Mouse (Mus musculus): ENCODE measurements around the gene Tmem132b. TPM values are rescaled to one million over a fixed set of nuclear protein-coding genes. Genes with fewer than 3 reads are reported as not detected.

Tmem132b gene
- total and polyA plus RNA-seq, 3 experiments, result not detected

DNA sequence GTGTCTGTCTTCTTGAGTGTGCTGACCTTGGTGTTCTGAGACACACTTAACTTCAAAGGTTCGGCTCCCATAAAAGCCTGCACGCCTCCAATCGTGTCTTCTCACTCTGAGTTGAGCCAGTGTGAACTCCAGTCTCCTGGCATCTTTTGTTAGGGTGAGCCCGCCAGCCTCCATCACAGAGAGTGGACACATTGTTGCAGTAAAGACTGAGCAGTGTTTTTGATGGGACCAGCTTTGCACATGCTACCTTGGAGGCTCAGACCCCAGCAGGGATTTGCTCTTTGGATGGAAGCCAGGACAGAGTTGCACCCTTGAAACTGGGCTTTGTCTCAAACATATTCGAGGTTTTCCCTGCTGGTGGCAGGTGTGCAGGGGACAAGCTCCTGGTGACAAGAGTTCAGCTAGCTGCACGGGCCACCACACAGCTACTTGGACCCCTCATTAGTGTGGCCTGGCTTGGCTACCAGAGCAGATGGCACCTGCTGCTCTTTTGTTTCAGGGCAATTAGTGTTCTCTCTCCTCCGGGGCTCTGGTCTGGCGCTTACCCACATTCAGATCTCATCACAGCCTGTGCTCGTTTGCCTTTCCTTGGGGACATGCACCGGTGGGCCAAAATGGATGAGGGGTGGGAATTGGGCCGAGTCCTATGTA is 154.2 kb downstream of the Tmem132b start:
- in situ Hi-C loops (cut with MboI; ENCODE audit: low pct_ligation_motif_present, low pct_unique_long_range_greater_than_20kb, low sequenced_read_pairs) (no loop called here), dilution Hi-C loops (cut with MboI; ENCODE audit: extremely low pct_ligation_motif_present, extremely low pct_unique_long_range_greater_than_20kb, low sequenced_read_pairs) (no loop called here)
- Histone ChIP-seq H3K4me1 (ENCODE audit: control insufficient read depth in 1 of 2, insufficient read depth in 2 of 2) (no peaks in the 10 kb centered on the region), H3K27me3 (replicated peaks) (no peaks in the 10 kb centered on the region), H3K9me3 (replicated peaks; ENCODE audit: low read length) (peaks cover 79% of the 10 kb centered on the region), H3K9ac (ENCODE audit: insufficient read depth, low read depth) (no peak overlapping the region), H3K4me2 (ENCODE audit: insufficient read depth, low read depth, poor library complexity, severe bottlenecking) (no peak overlapping the region), H3K79me2 (replicated peaks; ENCODE audit: control insufficient read depth, extremely low read depth, insufficient read depth, poor library complexity, severe bottlenecking) (no peaks in the 10 kb centered on the region), H3K27ac (ENCODE audit: insufficient read depth, low read depth) (no peak overlapping the region), H3K36me3 (replicated peaks in 1 of 2; ENCODE audit: control insufficient read depth in 1 of 2, insufficient read depth in 1 of 2, low read length in 1 of 2) (no peaks in the 10 kb centered on the region), H3K4me3 (replicated peaks in 1 of 3; ENCODE audit: low read depth in 2 of 3, low read length in 2 of 3, poor library complexity in 1 of 3) (no peak overlapping the region)
- DNase-seq (ENCODE audit: extremely low read depth), result no peak
- TF ChIP-seq ZMIZ1 (IDR thresholded peaks at IDR 0.05; ENCODE audit: low read depth, low read length) (no peak), MAX (IDR thresholded peaks at IDR 0.05; ENCODE audit: low read length) (no peak), MAZ (IDR thresholded peaks at IDR 0.05; ENCODE audit: low read depth, low read length) (no peak), POLR2AphosphoS2 (IDR thresholded peaks at IDR 0.05; ENCODE audit: low read depth, low read length) (no peak), ELF1 (IDR thresholded peaks at IDR 0.05; ENCODE audit: low read depth, low read length) (no peak), RAD21 (IDR thresholded peaks at IDR 0.05; ENCODE audit: low read depth, low read length) (no peak), JUN (IDR thresholded peaks at IDR 0.05; ENCODE audit: insufficient read depth, low read depth, low read length) (no peak), ZNF384 (IDR thresholded peaks at IDR 0.05; ENCODE audit: low read depth, low read length) (no peak), ETS1 (conservative IDR thresholded peaks at IDR 0.05; ENCODE audit: low read depth, low read length) (no peak)

DNA sequence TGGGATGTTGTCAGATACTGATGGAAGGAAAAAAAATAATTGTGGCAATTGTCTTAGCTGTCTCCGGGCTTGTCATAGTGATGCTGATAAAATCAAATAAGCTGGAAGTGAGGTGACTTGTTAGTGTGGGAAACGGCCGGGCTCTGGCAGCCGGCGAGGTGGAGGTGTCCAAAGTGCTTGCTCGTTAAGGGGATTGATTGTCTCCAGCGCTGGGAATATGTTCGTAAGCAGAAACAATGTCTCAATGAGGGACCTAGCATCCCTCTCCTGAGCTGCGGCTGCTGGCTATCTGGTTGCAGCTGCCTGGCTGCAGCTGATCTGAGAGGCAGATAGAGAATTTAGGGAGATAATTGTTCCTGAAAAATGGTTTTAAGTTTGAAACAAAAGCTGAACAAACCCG is 161.0 kb downstream of the Tmem132b start:
- no peaks in the 10 kb centered on the region for H3K36me3 ChIP-seq (replicated peaks in 1 of 2; ENCODE audit: control insufficient read depth in 1 of 2, insufficient read depth in 1 of 2, low read length in 1 of 2)
- dilution Hi-C loops (cut with MboI; ENCODE audit: extremely low pct_ligation_motif_present, extremely low pct_unique_long_range_greater_than_20kb, low sequenced_read_pairs) (no loop called here), in situ Hi-C loops (cut with MboI; ENCODE audit: low pct_ligation_motif_present, low pct_unique_long_range_greater_than_20kb, low sequenced_read_pairs) (no loop called here)
- H3K79me2 ChIP-seq (replicated peaks; ENCODE audit: control insufficient read depth, extremely low read depth, insufficient read depth, poor library complexity, severe bottlenecking), result no peaks in the 10 kb centered on the region
- peaks cover 68% of the 10 kb centered on the region for H3K9me3 ChIP-seq (replicated peaks; ENCODE audit: low read length)
- TF ChIP-seq ZMIZ1 (IDR thresholded peaks at IDR 0.05; ENCODE audit: low read depth, low read length), result no peak
- TF ChIP-seq MXI1 (IDR thresholded peaks at IDR 0.05; ENCODE audit: low read depth, low read length), result no peak
- no peak for TF ChIP-seq E2F4 (IDR thresholded peaks at IDR 0.05; ENCODE audit: insufficient replicate concordance, low read depth, low read length)
- no peaks in the 10 kb centered on the region for H3K27me3 ChIP-seq (replicated peaks)
- no peak overlapping the region for H3K9ac ChIP-seq (ENCODE audit: insufficient read depth, low read depth)
- H3K4me1 ChIP-seq (ENCODE audit: control insufficient read depth in 1 of 2, insufficient read depth in 2 of 2), result no peaks in the 10 kb centered on the region
- H3K4me2 ChIP-seq (ENCODE audit: insufficient read depth, low read depth, poor library complexity, severe bottlenecking), result no peak overlapping the region
- no peak overlapping the region for H3K4me3 ChIP-seq (replicated peaks in 1 of 3; ENCODE audit: low read depth in 2 of 3, low read length in 2 of 3, poor library complexity in 1 of 3)
- H3K27ac ChIP-seq (ENCODE audit: insufficient read depth, low read depth), result no peak overlapping the region
- no peak for DNase-seq (ENCODE audit: extremely low read depth)

DNA sequence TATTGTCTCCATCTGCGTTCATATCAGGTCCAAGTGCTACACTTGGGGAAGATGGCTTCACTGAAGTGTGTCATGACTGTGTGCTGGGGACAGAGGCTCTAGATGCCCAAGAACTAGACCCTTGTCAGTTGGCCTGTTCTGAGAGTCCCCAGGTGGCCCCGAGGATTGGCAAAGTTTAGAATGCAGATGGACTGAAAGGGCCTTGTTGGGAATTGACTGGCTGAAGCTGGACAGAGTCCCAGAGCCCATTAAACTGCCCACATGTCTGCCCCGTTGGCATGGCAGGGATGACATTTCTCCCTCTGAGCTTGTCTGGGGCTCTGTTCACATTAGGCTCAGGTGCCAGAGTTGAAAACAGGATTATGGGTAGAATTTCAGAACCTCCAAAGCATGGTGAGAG is 167.8 kb downstream of the Tmem132b start:
- in situ Hi-C loops (cut with MboI; ENCODE audit: low pct_ligation_motif_present, low pct_unique_long_range_greater_than_20kb, low sequenced_read_pairs), result no loop called here
- H3K36me3 ChIP-seq (replicated peaks in 1 of 2; ENCODE audit: control insufficient read depth in 1 of 2, insufficient read depth in 1 of 2, low read length in 1 of 2), result no peaks in the 10 kb centered on the region
- peaks cover 82% of the 10 kb centered on the region for H3K9me3 ChIP-seq (replicated peaks; ENCODE audit: low read length)
- no peak overlapping the region for H3K9ac ChIP-seq (ENCODE audit: insufficient read depth, low read depth)
- H3K4me1 ChIP-seq (ENCODE audit: control insufficient read depth in 1 of 2, insufficient read depth in 2 of 2), result no peaks in the 10 kb centered on the region
- H3K27ac ChIP-seq (ENCODE audit: insufficient read depth, low read depth), result no peak overlapping the region
- no peak overlapping the region for H3K4me2 ChIP-seq (ENCODE audit: insufficient read depth, low read depth, poor library complexity, severe bottlenecking)
- H3K27me3 ChIP-seq (replicated peaks), result no peaks in the 10 kb centered on the region
- DNase-seq (ENCODE audit: extremely low read depth), result no peak
- TF ChIP-seq CTCF (conservative IDR thresholded peaks at IDR 0.05 in 1 of 2, IDR thresholded peaks at IDR 0.05 in 1 of 2; ENCODE audit: low read depth in 2 of 2, low read length in 2 of 2) (no peak), ZMIZ1 (IDR thresholded peaks at IDR 0.05; ENCODE audit: low read depth, low read length) (no peak), JUN (IDR thresholded peaks at IDR 0.05; ENCODE audit: insufficient read depth, low read depth, low read length) (no peak), RCOR1 (conservative IDR thresholded peaks at IDR 0.05; ENCODE audit: low read depth, low read length) (no peak), SMC3 (IDR thresholded peaks at IDR 0.05; ENCODE audit: low read depth, low read length) (no peak), CHD2 (IDR thresholded peaks at IDR 0.05; ENCODE audit: low read length) (no peak), USF1 (IDR thresholded peaks at IDR 0.05; ENCODE audit: low read depth, low read length) (no peak), E2F4 (IDR thresholded peaks at IDR 0.05; ENCODE audit: insufficient replicate concordance, low read depth, low read length) (no peak), BHLHE40 (IDR thresholded peaks at IDR 0.05; ENCODE audit: low read depth, low read length) (no peak), POLR2AphosphoS2 (IDR thresholded peaks at IDR 0.05; ENCODE audit: low read depth, low read length) (no peak), ZC3H11A (IDR thresholded peaks at IDR 0.05; ENCODE audit: low read depth, low read length) (no peak), POLR2A (IDR thresholded peaks at IDR 0.05; ENCODE audit: low read depth, low read length) (no peak), TBP (conservative IDR thresholded peaks at IDR 0.05; ENCODE audit: low read depth, low read length) (no peak)
- dilution Hi-C loops (cut with MboI; ENCODE audit: extremely low pct_ligation_motif_present, extremely low pct_unique_long_range_greater_than_20kb, low sequenced_read_pairs), result no loop called here
- H3K79me2 ChIP-seq (replicated peaks; ENCODE audit: control insufficient read depth, extremely low read depth, insufficient read depth, poor library complexity, severe bottlenecking), result no peaks in the 10 kb centered on the region
- H3K4me3 ChIP-seq (replicated peaks in 1 of 3; ENCODE audit: low read depth in 2 of 3, low read length in 2 of 3, poor library complexity in 1 of 3), result no peak overlapping the region
